Mouse (Mus musculus) G1E (cell line): ENCODE data around the gene Tpmt. TPM values are rescaled to one million over a fixed set of nuclear protein-coding genes. Genes with fewer than 3 reads are reported as not detected.

Source experiments
- ATAC-seq: 2 replicates; pipeline ENCODE4 v1.8.0; 2016; ENCODE audit warnings: mild to moderate bottlenecking; ENCODE audit not compliant: insufficient number of reproducible peaks, poor library complexity, low FRiP score, severe bottlenecking; ENCODE audit errors: extremely low read depth
- DNase-seq: peaks from one replicate; pipeline ENCODE4 v3.0.0; 2012; ENCODE audit warnings: low spot score
- H3K27me3 ChIP-seq: 2 replicates; pipeline ENCODE4 v1.6.1; 2012; ENCODE audit warnings: mild to moderate bottlenecking, low read length, inconsistent platforms; ENCODE audit not compliant: insufficient read depth
- H3K36me3 ChIP-seq: replicated peaks from 2 replicates; pipeline ENCODE3; 2012; ENCODE audit warnings: mild to moderate bottlenecking, inconsistent platforms
- H3K4me1 ChIP-seq: 2 replicates; pipeline ENCODE4 v1.6.1; 2012; ENCODE audit warnings: low read depth, low read length, inconsistent platforms, mixed read lengths; ENCODE audit not compliant: insufficient read depth
- H3K4me3 ChIP-seq: 2 replicates; pipeline ENCODE4 v1.5.1; 2012; ENCODE audit warnings: low read depth, mild to moderate bottlenecking, inconsistent platforms, low read length, moderate library complexity, mixed read lengths
- H3K9me3 ChIP-seq: replicated peaks from 2 replicates; pipeline ENCODE4 v1.6.1; 2012; ENCODE audit warnings: inconsistent platforms
- CTCF ChIP-seq: IDR thresholded peaks from 2 replicates; pipeline ENCODE4 v1.5.1; 2012; ENCODE audit warnings: low read depth, low read length, inconsistent platforms, mixed read lengths
- GATA1 ChIP-seq: IDR thresholded peaks from 2 replicates; pipeline ENCODE4 v1.6.1; 2012; ENCODE audit warnings: borderline replicate concordance, low read length, inconsistent platforms, mixed read lengths
- GATA2 ChIP-seq: IDR thresholded peaks from 2 replicates; pipeline ENCODE4 v1.6.1; 2012; ENCODE audit warnings: low read depth, low read length, inconsistent platforms, borderline replicate concordance
- POLR2AphosphoS5 ChIP-seq: IDR thresholded peaks from 2 replicates; pipeline ENCODE4 v1.6.1; 2012; ENCODE audit warnings: low read depth, low read length, inconsistent platforms; ENCODE audit not compliant: insufficient replicate concordance
- TAL1 ChIP-seq: conservative IDR thresholded peaks from 2 replicates; pipeline ENCODE4 v1.6.1; 2012; ENCODE audit warnings: low read depth, low read length, inconsistent platforms, mixed read lengths
- polyA plus RNA-seq: library from polyadenylated mRNA; stranded (reverse); fragments of >175 nt; gene quantifications from 2 replicates; pipeline ENCODE4 v1.2.3, GENCODE M21; 2012
- total RNA-seq, 2 experiments: library from RNA; stranded (forward) in 1 of 2; stranded (reverse) in 1 of 2; fragments of 200-1000 nt in 1 of 2; fragments of >200 nt in 1 of 2; fragmentation: Nextera tagmentation in 1 of 2; gene quantifications; 2 replicates each; pipeline ENCODE4 v1.2.3; 2014 to 2017

Gene Tpmt
- total and polyA plus RNA-seq, 3 experiments = 0.16 to 15.1 (median 11.4) TPM

GRCm38 (mm10) chr13:46975031-46975551, 69.4 kb downstream of the Tpmt start:
- no peaks in the 10 kb centered on the region for H3K27me3 ChIP-seq

More at GRCm38 (mm10) chr13:46975031-46975551, 69.4 kb downstream of the Tpmt start:
- no peaks in the 10 kb centered on the region for H3K9me3 ChIP-seq
- H3K4me3 ChIP-seq = no peak overlapping the region
- no peak for TF ChIP-seq TAL1
- no peak for TF ChIP-seq GATA2
- no peak for TF ChIP-seq CTCF
- TF ChIP-seq POLR2AphosphoS5 = no peak
- TF ChIP-seq GATA1 = no peak
- DNase-seq (no peak), ATAC-seq (no peak)
- H3K36me3 ChIP-seq = no peaks in the 10 kb centered on the region
- H3K4me1 ChIP-seq = no peaks in the 10 kb centered on the region

Other genes with a start within 250 kb of the Tpmt start
- not detected in 2 replicates for gene Kif13a, start 114.9 kb downstream of the Tpmt start, total RNA-seq (2014; fragmentation: Nextera tagmentation)
- 0.16 and 0.23 TPM in 2 replicates for gene Kif13a, start 114.9 kb downstream of the Tpmt start, total RNA-seq (2017)
- not detected in 2 replicates for gene Kif13a, start 114.9 kb downstream of the Tpmt start, polyA plus RNA-seq
- not detected in 2 replicates for gene Nhlrc1, start 29.9 kb downstream of the Tpmt start, total RNA-seq (2014; fragmentation: Nextera tagmentation)
- 0.05 TPM in 1 of 2 replicates, not detected in the other for gene Nhlrc1, start 29.9 kb downstream of the Tpmt start, total RNA-seq (2017)
- gene Nhlrc1, start 29.9 kb downstream of the Tpmt start, polyA plus RNA-seq = not detected in 2 replicates
- gene Kdm1b, start 1.2 kb downstream of the Tpmt start, total RNA-seq (2014; fragmentation: Nextera tagmentation) = 8.7 and 9.3 TPM in 2 replicates
- 12.7 and 15.2 TPM in 2 replicates for gene Kdm1b, start 1.2 kb downstream of the Tpmt start, total RNA-seq (2017)
- gene Kdm1b, start 1.2 kb downstream of the Tpmt start, polyA plus RNA-seq = 2.6 and 2.8 TPM in 2 replicates
- gene Dek, start 61.5 kb upstream of the Tpmt start, total RNA-seq (2014; fragmentation: Nextera tagmentation) = 382 and 385 TPM in 2 replicates
- gene Dek, start 61.5 kb upstream of the Tpmt start, total RNA-seq (2017) = 390 and 495 TPM in 2 replicates
- gene Dek, start 61.5 kb upstream of the Tpmt start, polyA plus RNA-seq = 968 and 1,197 TPM in 2 replicates
- gene Rnf144b, start 77.9 kb upstream of the Tpmt start, total RNA-seq (2014; fragmentation: Nextera tagmentation) = 7.8 and 8.5 TPM in 2 replicates
- gene Rnf144b, start 77.9 kb upstream of the Tpmt start, total RNA-seq (2017) = 4.2 and 4.6 TPM in 2 replicates
- gene Rnf144b, start 77.9 kb upstream of the Tpmt start, polyA plus RNA-seq = 0.54 and 1.1 TPM in 2 replicates